Mouse (Mus musculus): ENCODE measurements around the gene Gm9044. TPM values are rescaled to one million over a fixed set of nuclear protein-coding genes. Genes with fewer than 3 reads are reported as not detected.
"Not testable (repeated sequence)": the region's sequence is repeated elsewhere in the genome, so short reads cannot be mapped to it uniquely, and the experiment has no call there.

Gene Gm9044
- polyA plus RNA-seq, 1 experiment from 2014 or later = not detected

DNA sequence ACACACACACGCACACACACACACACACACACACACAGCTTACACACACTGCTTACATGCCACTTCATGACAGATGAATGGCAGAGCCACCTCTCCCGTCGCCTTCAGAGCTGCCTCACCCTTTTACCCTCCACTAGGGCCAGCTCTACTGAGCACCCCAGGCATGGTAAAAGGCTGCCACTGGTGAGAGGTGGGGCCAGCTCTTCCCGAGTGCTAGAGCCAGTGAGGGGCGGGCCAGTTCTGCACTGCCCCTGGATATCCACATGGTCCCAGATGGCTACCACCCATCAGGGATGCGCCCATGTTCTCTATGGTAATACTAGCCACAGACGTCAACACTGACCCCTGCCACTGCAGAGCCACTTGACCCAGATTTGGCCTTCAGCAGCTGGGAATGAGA is 49.6 kb downstream of the Gm9044 start:
- not testable (repeated sequence) for H3K27ac ChIP-seq; H3K36me3 ChIP-seq; H3K4me2 ChIP-seq; H3K9ac ChIP-seq; H3K4me1 ChIP-seq; H3K9me3 ChIP-seq; ATAC-seq (ENCODE audit: insufficient number of reproducible peaks, insufficient read depth, low FRiP score, low TSS enrichment, low read depth); H3K27me3 ChIP-seq; H3K4me3 ChIP-seq
- WGBS = 81% methylated on average over 7 of the region's 7 CpGs

Other genes starting within 250 kb of the Gm9044 start
- gene Mdm1, start 190.6 kb downstream of the Gm9044 start, polyA plus RNA-seq (2015; fragmentation: Nextera tagmentation; extraction: Ambion mirVana) = 39.6 and 40.8 TPM in 2 replicates
- gene Il22, start 127.5 kb downstream of the Gm9044 start, polyA plus RNA-seq (2015; fragmentation: Nextera tagmentation; extraction: Ambion mirVana) = not detected in 2 replicates
- gene Gm32717, start 91.6 kb downstream of the Gm9044 start, polyA plus RNA-seq (2015; fragmentation: Nextera tagmentation; extraction: Ambion mirVana) = 0.15 TPM in 1 of 2 replicates, not detected in the other
- gene Gm32802, start 73.7 kb downstream of the Gm9044 start, polyA plus RNA-seq (2015; fragmentation: Nextera tagmentation; extraction: Ambion mirVana) = 0.15 TPM in 1 of 2 replicates, not detected in the other
- not detected in 2 replicates for gene Iltifb, start 37.4 kb downstream of the Gm9044 start, polyA plus RNA-seq (2015; fragmentation: Nextera tagmentation; extraction: Ambion mirVana)
- gene Gm9040, start 5.4 kb downstream of the Gm9044 start, polyA plus RNA-seq (2015; fragmentation: Nextera tagmentation; extraction: Ambion mirVana) = not detected in 2 replicates
- gene Gm9045, start 5.4 kb upstream of the Gm9044 start, polyA plus RNA-seq (2015; fragmentation: Nextera tagmentation; extraction: Ambion mirVana) = 0.21 TPM in 1 of 2 replicates, not detected in the other
- not detected in 2 replicates for gene Gm9046, start 10.8 kb upstream of the Gm9044 start, polyA plus RNA-seq (2015; fragmentation: Nextera tagmentation; extraction: Ambion mirVana)
- not detected in 2 replicates for gene Gm9048, start 16.3 kb upstream of the Gm9044 start, polyA plus RNA-seq (2015; fragmentation: Nextera tagmentation; extraction: Ambion mirVana)
- 0.21 TPM in 1 of 2 replicates, not detected in the other for gene Gm9049, start 21.7 kb upstream of the Gm9044 start, polyA plus RNA-seq (2015; fragmentation: Nextera tagmentation; extraction: Ambion mirVana)
- not detected in 2 replicates for gene Ifng, start 108.6 kb upstream of the Gm9044 start, polyA plus RNA-seq (2015; fragmentation: Nextera tagmentation; extraction: Ambion mirVana)

All from embryonic facial prominence, embryonic 13.5 days (tissue).